Mouse (Mus musculus): Measurements from ENCODE around the gene Tex19.1. TPM values are rescaled to one million over a fixed set of nuclear protein-coding genes. Genes with fewer than 3 reads are reported as not detected.
A peak's percentile ranks its signal among the peaks of the same experiment; 100 is the strongest.

Tex19.1 gene
- polyA plus RNA-seq, 1 experiment, result not detected

DNA sequence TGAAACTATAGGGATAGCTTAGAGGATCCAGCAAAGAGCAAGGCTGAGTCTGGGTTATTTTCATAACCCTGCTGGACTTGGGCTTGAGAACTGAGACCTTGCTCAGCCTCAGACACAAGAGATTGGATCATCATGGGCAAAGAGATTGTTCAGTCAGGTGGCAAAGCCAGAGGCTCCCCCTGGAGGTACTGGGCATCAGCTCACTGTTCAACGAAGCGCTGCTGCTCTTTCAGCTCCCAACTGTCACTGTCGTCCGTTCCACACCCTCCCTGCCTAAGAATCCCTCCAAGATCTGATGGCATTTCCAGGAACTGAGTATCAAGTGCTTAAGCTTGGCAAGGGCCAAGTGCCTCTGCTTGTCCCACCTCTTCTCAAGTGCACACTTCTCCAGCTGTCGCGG, 7.2 kb upstream of the Tex19.1 start:
- no peaks in the 10 kb centered on the region for H3K36me3 ChIP-seq (ENCODE audit: control insufficient read depth, insufficient read depth, low read length)
- no peaks in the 10 kb centered on the region for H3K27me3 ChIP-seq (replicated peaks; ENCODE audit: control insufficient read depth, insufficient read depth, low read length)
- peak; percentile 36 for DNase-seq

DNA sequence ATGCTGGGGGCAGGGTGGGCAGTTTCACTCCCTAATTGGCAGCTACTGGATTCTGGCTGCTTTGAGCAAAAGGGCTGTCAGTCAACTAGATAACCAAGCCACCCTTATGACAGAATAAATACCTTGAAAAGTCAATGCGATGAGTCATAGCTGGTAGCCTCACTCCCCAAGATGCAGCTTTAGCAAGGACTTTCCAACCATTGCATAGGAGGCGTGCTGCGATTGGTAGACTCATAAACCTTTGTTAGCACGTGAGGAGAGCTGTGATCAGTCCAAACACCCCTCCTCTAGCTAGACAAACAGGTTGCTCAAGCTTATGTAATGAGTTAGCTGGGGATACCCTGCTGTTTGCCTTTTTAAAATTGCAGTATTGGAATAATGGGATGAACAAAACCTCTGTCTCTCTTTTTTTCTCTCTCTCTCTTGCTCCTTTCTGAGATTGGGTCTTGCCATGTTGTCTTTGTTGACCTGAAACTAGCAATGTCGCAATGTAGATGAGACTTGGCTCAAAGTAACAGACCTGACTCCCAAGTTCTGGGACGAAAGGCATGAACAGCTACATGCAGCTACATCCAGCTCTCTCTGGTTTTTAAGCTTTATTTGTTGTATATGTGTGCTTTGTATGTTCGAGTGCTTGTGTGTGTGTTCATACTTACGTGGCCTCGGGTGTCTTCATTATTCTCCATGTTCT, 2.5 kb upstream of the Tex19.1 start:
- DNase-seq, result no peak
- no peaks in the 10 kb centered on the region for H3K36me3 ChIP-seq (ENCODE audit: control insufficient read depth, insufficient read depth, low read length)
- no peak overlapping the region for H3K4me3 ChIP-seq (ENCODE audit: insufficient read depth, low read depth, low read length)
- TF ChIP-seq POLR2A (IDR thresholded peaks at IDR 0.05; ENCODE audit: low read depth, low read length) (no peak), CTCF (conservative IDR thresholded peaks at IDR 0.05; ENCODE audit: insufficient read depth, insufficient read length, low read depth, low read length) (no peak)
- WGBS, result 83% methylated on average over 9 of the region's 9 CpGs
- H3K27me3 ChIP-seq (replicated peaks; ENCODE audit: control insufficient read depth, insufficient read depth, low read length), result no peaks in the 10 kb centered on the region
- no peaks in the 10 kb centered on the region for H3K4me1 ChIP-seq (ENCODE audit: control insufficient read depth, insufficient read depth, low read length)
- no peak overlapping the region for H3K27ac ChIP-seq (ENCODE audit: insufficient read depth, low read depth, low read length)

More for the DNA sequence above, 7.2 kb upstream of the Tex19.1 start:
- H3K27ac ChIP-seq (ENCODE audit: insufficient read depth, low read depth, low read length), result no peak overlapping the region
- TF ChIP-seq POLR2A (IDR thresholded peaks at IDR 0.05; ENCODE audit: low read depth, low read length) (no peak), CTCF (conservative IDR thresholded peaks at IDR 0.05; ENCODE audit: insufficient read depth, insufficient read length, low read depth, low read length) (peak; percentile 34; the same call in 1 of the 2 replicates)
- no peak overlapping the region for H3K4me3 ChIP-seq (ENCODE audit: insufficient read depth, low read depth, low read length)
- no peaks in the 10 kb centered on the region for H3K4me1 ChIP-seq (ENCODE audit: control insufficient read depth, insufficient read depth, low read length)
- WGBS, result 44% methylated on average over 6 of the region's 6 CpGs

DNA sequence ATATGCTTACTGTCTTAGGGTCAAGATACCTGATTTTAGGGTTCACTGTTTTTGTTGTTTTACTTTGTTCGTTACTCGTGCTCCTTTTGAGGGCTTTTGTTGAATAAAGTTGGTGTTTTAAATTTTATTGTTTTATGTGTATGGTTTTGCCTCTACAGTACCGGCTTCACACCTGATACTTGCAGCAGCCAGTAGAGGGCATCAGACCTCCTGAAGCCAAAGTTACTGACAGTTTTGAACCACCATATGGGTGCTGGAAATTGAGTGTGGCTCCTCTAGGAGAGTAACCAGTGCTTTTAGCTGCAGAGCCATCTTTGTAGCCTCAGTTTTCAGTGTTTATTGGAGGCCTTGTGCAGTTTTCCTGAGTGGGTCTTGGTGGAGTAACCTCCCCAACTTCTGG, 2.2 kb downstream of the Tex19.1 start:
- Histone ChIP-seq H3K27ac (ENCODE audit: insufficient read depth, low read depth, low read length) (no peak overlapping the region), H3K4me3 (ENCODE audit: insufficient read depth, low read depth, low read length) (no peak overlapping the region), H3K4me1 (ENCODE audit: control insufficient read depth, insufficient read depth, low read length) (no peaks in the 10 kb centered on the region), H3K36me3 (ENCODE audit: control insufficient read depth, insufficient read depth, low read length) (no peaks in the 10 kb centered on the region), H3K27me3 (replicated peaks; ENCODE audit: control insufficient read depth, insufficient read depth, low read length) (no peaks in the 10 kb centered on the region)
- TF ChIP-seq POLR2A (IDR thresholded peaks at IDR 0.05; ENCODE audit: low read depth, low read length) (no peak), CTCF (conservative IDR thresholded peaks at IDR 0.05; ENCODE audit: insufficient read depth, insufficient read length, low read depth, low read length) (peak; percentile 34)
- WGBS, result 88% methylated on average over 3 of the region's 3 CpGs
- DNase-seq, result no peak

DNA sequence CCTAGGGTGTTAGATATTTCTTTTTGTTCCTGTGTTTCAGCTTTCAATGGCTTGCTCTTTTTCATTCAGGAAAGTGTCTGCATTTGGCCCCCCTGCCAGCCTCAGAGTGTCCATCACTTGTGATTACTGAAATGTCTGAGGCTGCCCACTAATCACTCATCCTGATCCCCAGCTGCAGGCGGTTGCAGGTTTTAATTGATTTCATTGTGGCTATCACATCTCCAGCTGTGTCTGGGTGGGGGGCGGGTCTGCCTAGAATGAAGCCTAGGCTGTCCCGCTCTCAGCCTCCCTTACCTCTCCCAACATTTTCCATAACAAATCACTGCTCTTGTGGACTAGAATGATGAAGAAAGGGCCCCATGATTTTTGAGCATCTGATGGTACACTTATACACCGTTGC, 8.3 kb downstream of the Tex19.1 start:
- no peaks in the 10 kb centered on the region for H3K4me1 ChIP-seq (ENCODE audit: control insufficient read depth, insufficient read depth, low read length)
- DNase-seq, result no peak
- H3K4me3 ChIP-seq (ENCODE audit: insufficient read depth, low read depth, low read length), result no peak overlapping the region
- no peaks in the 10 kb centered on the region for H3K36me3 ChIP-seq (ENCODE audit: control insufficient read depth, insufficient read depth, low read length)
- 74% methylated on average over 4 of the region's 4 CpGs for WGBS
- TF ChIP-seq CTCF (conservative IDR thresholded peaks at IDR 0.05; ENCODE audit: insufficient read depth, insufficient read length, low read depth, low read length), result no peak
- TF ChIP-seq POLR2A (IDR thresholded peaks at IDR 0.05; ENCODE audit: low read depth, low read length), result no peak
- H3K27ac ChIP-seq (ENCODE audit: insufficient read depth, low read depth, low read length), result no peak overlapping the region
- no peaks in the 10 kb centered on the region for H3K27me3 ChIP-seq (replicated peaks; ENCODE audit: control insufficient read depth, insufficient read depth, low read length)

DNA sequence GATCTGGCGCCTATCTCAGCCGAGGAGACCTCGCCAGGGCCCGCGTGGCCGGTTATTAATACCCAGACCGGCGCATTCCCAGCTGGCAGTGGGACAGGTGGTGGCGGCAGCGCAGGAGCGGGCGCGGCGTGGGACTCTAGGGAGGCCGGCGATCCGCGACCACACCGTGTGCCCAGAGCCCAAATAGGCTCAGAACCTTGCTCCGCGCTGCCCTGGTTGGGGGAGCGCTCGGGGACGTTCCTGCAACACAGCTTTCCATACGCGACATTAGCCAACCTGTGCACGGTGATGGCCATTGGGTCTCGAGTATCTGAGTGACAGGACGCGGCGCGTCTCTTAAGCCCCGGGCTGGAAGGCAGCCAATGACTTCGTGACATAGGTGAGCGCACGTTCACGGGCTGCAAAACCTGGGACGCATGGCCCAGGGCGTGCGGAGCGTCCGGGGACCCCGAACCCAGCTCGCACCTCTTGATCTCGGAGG, 10.5 kb downstream of the Tex19.1 start:
- H3K27me3 ChIP-seq (replicated peaks; ENCODE audit: control insufficient read depth, insufficient read depth, low read length), result no peaks in the 10 kb centered on the region
- DNase-seq, result peak; percentile 12
- 3% methylated on average over 45 of the region's 45 CpGs for WGBS

DNA sequence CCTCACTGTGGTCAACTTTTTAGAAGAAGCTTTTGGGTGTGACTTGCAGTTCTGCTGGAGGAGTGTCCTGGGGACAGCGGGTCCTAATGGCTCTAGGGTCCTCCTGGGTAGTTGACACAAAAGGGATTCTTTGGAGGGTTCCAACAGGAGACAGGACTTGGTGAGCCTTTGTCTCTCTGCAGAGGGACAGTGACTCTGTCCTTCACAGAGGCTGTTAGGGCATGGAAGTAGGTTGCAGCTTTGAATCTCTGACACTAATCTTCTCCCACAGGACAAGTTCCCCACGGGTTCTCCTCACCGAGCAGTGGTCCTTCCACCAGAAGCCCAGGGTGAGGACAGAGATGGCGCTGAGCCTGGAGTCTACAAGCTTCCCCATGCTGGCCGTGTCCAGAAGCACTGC, 14.0 kb downstream of the Tex19.1 start, which contains the start of gene Uts2r:
TSS of gene Uts2r (plus strand) at position 301 of the 400 bp plus-strand sequence.
- H3K27ac ChIP-seq (ENCODE audit: insufficient read depth, low read depth, low read length), result no peak within 1 kb of the TSS
- H3K4me3 ChIP-seq (ENCODE audit: insufficient read depth, low read depth, low read length), result no peak within 1 kb of the TSS
- no peak for TF ChIP-seq CTCF (conservative IDR thresholded peaks at IDR 0.05; ENCODE audit: insufficient read depth, insufficient read length, low read depth, low read length)
- no peaks in the 10 kb centered on the region for H3K4me1 ChIP-seq (ENCODE audit: control insufficient read depth, insufficient read depth, low read length)
- H3K36me3 ChIP-seq (ENCODE audit: control insufficient read depth, insufficient read depth, low read length), result no peaks in the 10 kb centered on the region
- no peaks in the 10 kb centered on the region for H3K27me3 ChIP-seq (replicated peaks; ENCODE audit: control insufficient read depth, insufficient read depth, low read length)
- 88% methylated on average over 5 of the region's 5 CpGs for WGBS
- DNase-seq, result no peak

More for the DNA sequence above, 10.5 kb downstream of the Tex19.1 start:
- no peaks in the 10 kb centered on the region for H3K4me1 ChIP-seq (ENCODE audit: control insufficient read depth, insufficient read depth, low read length)
- H3K36me3 ChIP-seq (ENCODE audit: control insufficient read depth, insufficient read depth, low read length), result no peaks in the 10 kb centered on the region
- TF ChIP-seq POLR2A (IDR thresholded peaks at IDR 0.05; ENCODE audit: low read depth, low read length), result no peak
- no peak for TF ChIP-seq CTCF (conservative IDR thresholded peaks at IDR 0.05; ENCODE audit: insufficient read depth, insufficient read length, low read depth, low read length)
- H3K27ac ChIP-seq (ENCODE audit: insufficient read depth, low read depth, low read length), result no peak overlapping the region
- H3K4me3 ChIP-seq (ENCODE audit: insufficient read depth, low read depth, low read length), result peak overlapping the region; percentile 2; the same call in 1 of the 2 replicates

DNA sequence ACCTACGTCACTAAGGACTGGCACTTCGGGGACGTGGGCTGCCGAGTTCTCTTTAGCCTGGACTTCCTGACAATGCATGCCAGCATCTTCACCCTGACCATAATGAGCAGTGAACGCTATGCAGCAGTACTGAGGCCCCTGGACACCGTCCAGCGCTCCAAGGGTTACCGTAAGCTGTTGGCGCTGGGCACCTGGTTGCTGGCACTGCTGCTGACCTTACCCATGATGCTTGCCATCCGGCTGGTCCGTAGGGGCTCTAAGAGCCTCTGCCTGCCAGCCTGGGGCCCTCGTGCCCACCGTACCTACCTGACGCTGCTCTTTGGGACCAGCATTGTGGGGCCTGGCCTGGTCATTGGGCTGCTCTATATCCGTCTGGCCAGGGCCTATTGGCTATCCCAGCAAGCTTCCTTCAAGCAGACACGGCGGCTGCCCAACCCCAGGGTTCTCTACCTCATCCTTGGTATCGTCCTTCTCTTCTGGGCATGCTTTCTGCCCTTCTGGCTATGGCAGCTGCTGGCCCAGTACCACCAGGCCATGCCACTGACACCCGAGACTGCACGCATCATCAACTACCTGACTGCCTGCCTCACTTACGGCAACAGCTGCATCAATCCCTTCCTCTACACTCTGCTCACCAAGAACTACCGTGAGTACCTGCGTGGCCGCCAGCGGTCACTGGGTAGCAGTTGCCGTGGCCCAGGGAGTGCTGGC, 14.8 kb downstream of the Tex19.1 start:
- 77% methylated on average over 26 of the region's 26 CpGs for WGBS
- H3K36me3 ChIP-seq (ENCODE audit: control insufficient read depth, insufficient read depth, low read length), result no peaks in the 10 kb centered on the region
- no peak for DNase-seq
- TF ChIP-seq POLR2A (IDR thresholded peaks at IDR 0.05; ENCODE audit: low read depth, low read length) (no peak), CTCF (conservative IDR thresholded peaks at IDR 0.05; ENCODE audit: insufficient read depth, insufficient read length, low read depth, low read length) (no peak)
- no peaks in the 10 kb centered on the region for H3K27me3 ChIP-seq (replicated peaks; ENCODE audit: control insufficient read depth, insufficient read depth, low read length)
- no peak overlapping the region for H3K27ac ChIP-seq (ENCODE audit: insufficient read depth, low read depth, low read length)
- no peaks in the 10 kb centered on the region for H3K4me1 ChIP-seq (ENCODE audit: control insufficient read depth, insufficient read depth, low read length)
- H3K4me3 ChIP-seq (ENCODE audit: insufficient read depth, low read depth, low read length), result no peak overlapping the region

Measured in kidney, adult 2 months (tissue).